Mouse (Mus musculus) lung, embryonic 14.5 days (tissue): Measurements from ENCODE around the gene Pigt. TPM values are rescaled to one million over a fixed set of nuclear protein-coding genes. Genes with fewer than 3 reads are reported as not detected.

Source experiments
- ATAC-seq: fragments of 200-750 bp; cut with Nextera tagmentation; 2 replicates; pipeline ENCODE4 v1.8.0; 2017; ENCODE audit warnings: mild to moderate bottlenecking, moderate TSS enrichment, moderate library complexity; ENCODE audit not compliant: insufficient read depth
- DNase-seq: peaks from one replicate; pipeline ENCODE4 v3.0.0-alpha.2; 2015
- H3K27ac ChIP-seq: fragments of 300-500 bp; sonication (generic); 2 replicates; pipeline ENCODE4 v1.5.1; 2014; ENCODE audit warnings: low read depth, mild to moderate bottlenecking, moderate library complexity
- H3K27me3 ChIP-seq: fragments of 300-500 bp; sonication (generic); 2 replicates; pipeline ENCODE4 v1.6.1; 2014; ENCODE audit warnings: low read length, control low read depth; ENCODE audit not compliant: insufficient read depth
- H3K36me3 ChIP-seq: fragments of 300-500 bp; sonication (generic); 2 replicates; pipeline ENCODE4 v1.6.1; 2014; ENCODE audit warnings: control low read depth; ENCODE audit not compliant: insufficient read depth
- H3K4me1 ChIP-seq: fragments of 300-500 bp; sonication (generic); 2 replicates; pipeline ENCODE4 v1.6.1; 2014; ENCODE audit warnings: antibody characterized with exemption, control low read depth; ENCODE audit not compliant: insufficient read depth
- H3K4me2 ChIP-seq: fragments of 300-500 bp; sonication (generic); 2 replicates; pipeline ENCODE4 v1.6.1; 2014; ENCODE audit warnings: mild to moderate bottlenecking
- H3K4me3 ChIP-seq: fragments of 300-500 bp; sonication (generic); 2 replicates; pipeline ENCODE4 v1.5.1; 2014; ENCODE audit warnings: low read depth, low read length
- H3K9ac ChIP-seq: fragments of 300-500 bp; sonication (generic); 2 replicates; pipeline ENCODE4 v1.6.1; 2014
- H3K9me3 ChIP-seq: fragments of 300-500 bp; sonication (generic); 2 replicates; pipeline ENCODE4 v1.6.1; 2016; ENCODE audit warnings: low read depth, low read length, control low read depth
- CTCF ChIP-seq: IDR thresholded peaks from 2 replicates; pipeline ENCODE4 v1.5.1; 2016; ENCODE audit warnings: antibody characterized with exemption, low read depth
- WGBS: fragments of 180-500 bp; shearing (Covaris S2); extraction: QIAGEN DNeasy Blood & Tissue Kit; methylation state at CpG from one replicate; pipeline ENCODE4 v1.1.7; 2014; 5-methylcytosine and 5-hydroxymethylcytosine counted together
- polyA plus RNA-seq: library from polyadenylated mRNA; unstranded; fragments of >200 nt; fragmentation: Nextera tagmentation; extraction: Ambion mirVana; gene quantifications from 2 replicates; pipeline ENCODE4 v1.2.1, GENCODE M21; 2014

Pigt gene
- polyA plus RNA-seq, result 70.1 and 71.0 TPM in 2 replicates

DNA sequence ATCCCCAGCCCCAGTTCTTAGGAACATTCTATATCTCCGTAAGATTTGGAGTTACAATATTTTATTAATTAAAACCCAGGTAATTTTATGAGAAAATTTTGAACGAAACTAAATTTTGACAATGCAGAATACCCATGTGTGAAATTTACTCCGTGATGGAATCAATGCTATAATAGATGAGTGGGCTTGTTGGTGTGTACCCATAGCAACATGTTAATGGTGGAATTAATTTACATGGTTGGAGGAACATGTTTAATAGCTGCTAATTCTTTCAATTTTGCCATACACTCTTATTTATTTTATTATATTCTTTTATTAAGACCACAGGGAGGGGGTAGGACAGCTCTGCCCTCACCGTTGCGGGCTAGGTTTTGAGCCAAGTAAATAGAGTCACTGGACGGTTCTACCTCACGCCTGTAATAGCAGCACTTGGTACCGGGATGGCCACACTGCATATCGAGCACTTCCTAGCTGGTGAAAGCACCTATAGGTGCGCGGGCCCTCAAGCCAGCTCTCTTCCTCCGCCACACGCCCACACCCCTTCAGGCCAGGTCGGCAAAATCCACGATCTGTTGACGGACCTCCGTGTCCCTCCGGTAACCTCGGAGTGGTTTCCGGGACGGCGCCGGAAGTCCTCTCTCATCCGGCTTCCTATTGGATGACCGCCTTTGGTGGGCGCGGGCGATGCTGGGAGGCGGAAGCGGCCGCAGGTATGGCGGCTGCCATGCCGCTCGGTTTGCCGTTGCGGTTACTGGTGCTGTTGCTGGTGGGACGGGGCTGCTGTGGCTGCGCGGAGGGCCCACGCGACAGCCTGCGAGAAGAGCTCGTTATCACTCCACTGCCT, at the start of gene Pigt:
Pigt (plus strand) TSS at position 674 of the 844 bp plus-strand sequence.
- H3K4me3 ChIP-seq, result peak within 1 kb of the TSS; percentile 90
- peak within 1 kb of the TSS; percentile 98 for H3K4me2 ChIP-seq
- H3K36me3 ChIP-seq, result peaks cover 20% of the 10 kb centered on the region
- H3K27ac ChIP-seq, result no peak within 1 kb of the TSS
- H3K9me3 ChIP-seq, result no peaks in the 10 kb centered on the region
- 4% methylated on average over 43 of the region's 43 CpGs for WGBS
- ATAC-seq, result peak; percentile 95
- H3K4me1 ChIP-seq, result peaks cover 9% of the 10 kb centered on the region
- no peaks in the 10 kb centered on the region for H3K27me3 ChIP-seq
- DNase-seq, result peak; percentile 92
- peak within 1 kb of the TSS; percentile 64 for H3K9ac ChIP-seq
- no peak for TF ChIP-seq CTCF

DNA sequence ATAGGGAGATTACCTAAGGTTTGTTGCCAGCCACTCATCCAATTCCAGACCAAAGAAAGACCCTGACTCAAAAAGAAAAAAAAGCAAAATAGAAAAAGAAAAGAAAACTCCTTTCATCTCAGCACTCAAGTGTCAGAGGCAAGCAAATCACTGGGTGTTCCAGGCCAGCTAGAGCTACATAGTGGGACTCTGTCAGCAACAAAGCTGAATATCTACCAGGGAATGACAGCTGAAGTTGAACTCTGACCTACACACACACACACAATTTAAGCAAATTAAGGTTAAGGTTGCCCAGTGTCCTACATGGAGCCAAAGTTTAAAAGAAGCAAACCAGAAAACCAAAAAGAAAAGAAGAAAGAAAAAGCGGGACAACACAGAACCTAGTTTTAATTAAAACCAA, 49.2 kb upstream of the Pigt start:
- H3K36me3 ChIP-seq, result no peaks in the 10 kb centered on the region
- ATAC-seq (no peak), DNase-seq (no peak)
- H3K9ac ChIP-seq, result no peak overlapping the region
- 71% methylated on average over 1 of the region's 1 CpGs for WGBS
- H3K4me2 ChIP-seq, result no peak overlapping the region
- no peaks in the 10 kb centered on the region for H3K9me3 ChIP-seq
- TF ChIP-seq CTCF, result no peak
- H3K27ac ChIP-seq, result no peak overlapping the region
- H3K27me3 ChIP-seq, result no peaks in the 10 kb centered on the region
- H3K4me3 ChIP-seq, result no peak overlapping the region
- peaks cover 21% of the 10 kb centered on the region for H3K4me1 ChIP-seq

DNA sequence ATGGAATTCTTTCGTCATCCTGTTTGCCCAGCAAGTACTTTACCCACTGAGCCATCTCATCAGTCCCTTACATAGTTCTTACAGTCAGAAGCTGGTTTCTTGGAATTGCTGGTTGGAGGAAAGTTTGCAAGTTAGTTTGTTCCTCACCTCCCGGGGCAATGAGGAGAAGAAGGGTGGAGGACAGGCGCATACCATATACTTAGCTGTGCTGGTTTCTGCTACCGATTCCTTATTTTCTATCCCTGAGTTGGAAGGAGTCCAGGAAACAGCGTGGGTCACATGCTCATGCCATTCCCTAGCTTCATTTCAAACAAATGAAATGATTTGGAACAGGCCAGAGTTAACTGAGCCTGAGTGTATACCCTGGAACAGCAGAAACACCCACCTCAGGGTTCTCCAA, 48.4 kb upstream of the Pigt start:
- no peak overlapping the region for H3K9ac ChIP-seq
- WGBS, result 56% methylated on average over 5 of the region's 5 CpGs
- no peak overlapping the region for H3K27ac ChIP-seq
- peaks cover 22% of the 10 kb centered on the region for H3K4me1 ChIP-seq
- H3K4me3 ChIP-seq, result no peak overlapping the region
- ATAC-seq, result no peak
- H3K36me3 ChIP-seq, result no peaks in the 10 kb centered on the region
- no peak for TF ChIP-seq CTCF
- no peaks in the 10 kb centered on the region for H3K9me3 ChIP-seq
- H3K27me3 ChIP-seq, result no peaks in the 10 kb centered on the region
- DNase-seq, result no peak
- H3K4me2 ChIP-seq, result no peak overlapping the region

DNA sequence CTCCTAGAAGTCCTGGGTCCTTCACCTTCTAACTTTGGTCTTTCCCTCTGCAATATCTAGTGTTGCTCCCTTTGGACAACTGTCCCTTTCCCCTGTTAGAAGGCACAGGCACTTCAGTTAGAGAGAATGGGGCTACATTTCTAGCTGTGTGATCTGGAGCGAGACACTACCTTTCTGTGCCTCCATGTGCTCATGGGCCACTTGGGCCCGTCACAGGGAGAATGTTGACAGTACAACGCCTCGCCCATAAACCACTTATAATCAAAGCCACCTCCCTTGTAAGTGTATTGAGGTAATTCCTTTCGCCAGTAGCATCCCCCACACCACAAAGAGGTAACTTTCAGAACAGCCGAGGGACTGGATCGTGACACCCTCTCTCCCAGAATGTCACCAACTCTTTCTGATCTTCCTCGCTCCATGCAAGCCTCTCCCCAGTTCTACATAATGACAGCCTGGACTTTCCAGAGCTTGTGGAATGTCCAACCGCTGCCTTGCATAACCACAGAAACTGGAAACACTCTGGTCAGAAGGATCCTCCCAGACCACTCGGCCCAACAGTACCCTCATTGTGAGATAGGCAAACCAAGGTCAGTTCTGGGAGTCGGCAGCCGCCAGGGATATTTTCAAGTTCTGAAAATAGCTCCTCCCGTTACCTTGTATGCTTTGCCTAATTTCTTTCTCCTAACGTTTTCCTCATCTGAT, 47.8 kb upstream of the Pigt start:
- Histone ChIP-seq H3K9me3 (no peaks in the 10 kb centered on the region), H3K27ac (no peak overlapping the region), H3K4me1 (peaks cover 22% of the 10 kb centered on the region), H3K4me2 (no peak overlapping the region), H3K27me3 (no peaks in the 10 kb centered on the region), H3K36me3 (no peaks in the 10 kb centered on the region), H3K9ac (no peak overlapping the region), H3K4me3 (no peak overlapping the region)
- DNase-seq (no peak), ATAC-seq (no peak)
- TF ChIP-seq CTCF, result no peak
- 72% methylated on average over 14 of the region's 14 CpGs for WGBS

DNA sequence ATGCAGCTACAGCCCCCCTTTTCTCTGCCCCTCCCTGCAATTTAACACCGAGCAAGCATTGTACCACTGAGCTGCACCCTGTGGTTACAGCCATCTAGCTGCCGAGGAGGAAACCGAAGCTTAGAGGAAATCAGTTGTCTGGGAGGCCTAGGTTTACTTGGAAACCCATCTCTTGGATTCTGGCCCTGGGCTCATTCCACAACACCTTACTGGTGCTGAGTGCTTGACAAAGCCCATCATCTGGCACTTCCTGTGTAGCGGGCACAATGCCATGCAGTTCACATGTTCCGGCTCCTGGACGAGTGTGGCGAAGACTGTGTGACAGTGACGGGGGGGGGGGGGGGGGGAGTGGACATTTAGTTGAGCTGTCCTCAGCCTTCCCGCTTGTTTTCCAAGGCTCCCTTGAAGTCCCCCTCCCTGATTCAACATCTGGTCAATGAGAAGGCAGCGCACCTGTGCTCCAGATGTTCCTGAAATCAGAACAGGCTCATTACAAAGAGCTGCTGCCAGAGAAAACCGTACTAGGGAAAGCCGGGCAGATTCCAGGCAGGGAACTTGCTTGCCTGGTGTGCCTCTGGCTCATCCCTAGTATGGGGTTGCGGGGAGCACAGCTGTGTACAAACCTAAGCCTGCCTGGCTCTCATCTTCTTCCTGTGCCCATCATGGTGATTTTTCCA, 45.2 kb upstream of the Pigt start:
- no peak overlapping the region for H3K9ac ChIP-seq
- H3K9me3 ChIP-seq, result no peaks in the 10 kb centered on the region
- DNase-seq (peak; percentile 78), ATAC-seq (peak; percentile 55; the same call in 1 of the 2 replicates)
- 32% methylated on average over 13 of the region's 13 CpGs for WGBS
- peaks cover 34% of the 10 kb centered on the region for H3K4me1 ChIP-seq
- no peak overlapping the region for H3K4me2 ChIP-seq
- no peak overlapping the region for H3K4me3 ChIP-seq
- TF ChIP-seq CTCF, result 0 out of 2 replicates have a peak, but pooled peaks have one; percentile 9
- no peak overlapping the region for H3K27ac ChIP-seq
- H3K27me3 ChIP-seq, result no peaks in the 10 kb centered on the region
- no peaks in the 10 kb centered on the region for H3K36me3 ChIP-seq

DNA sequence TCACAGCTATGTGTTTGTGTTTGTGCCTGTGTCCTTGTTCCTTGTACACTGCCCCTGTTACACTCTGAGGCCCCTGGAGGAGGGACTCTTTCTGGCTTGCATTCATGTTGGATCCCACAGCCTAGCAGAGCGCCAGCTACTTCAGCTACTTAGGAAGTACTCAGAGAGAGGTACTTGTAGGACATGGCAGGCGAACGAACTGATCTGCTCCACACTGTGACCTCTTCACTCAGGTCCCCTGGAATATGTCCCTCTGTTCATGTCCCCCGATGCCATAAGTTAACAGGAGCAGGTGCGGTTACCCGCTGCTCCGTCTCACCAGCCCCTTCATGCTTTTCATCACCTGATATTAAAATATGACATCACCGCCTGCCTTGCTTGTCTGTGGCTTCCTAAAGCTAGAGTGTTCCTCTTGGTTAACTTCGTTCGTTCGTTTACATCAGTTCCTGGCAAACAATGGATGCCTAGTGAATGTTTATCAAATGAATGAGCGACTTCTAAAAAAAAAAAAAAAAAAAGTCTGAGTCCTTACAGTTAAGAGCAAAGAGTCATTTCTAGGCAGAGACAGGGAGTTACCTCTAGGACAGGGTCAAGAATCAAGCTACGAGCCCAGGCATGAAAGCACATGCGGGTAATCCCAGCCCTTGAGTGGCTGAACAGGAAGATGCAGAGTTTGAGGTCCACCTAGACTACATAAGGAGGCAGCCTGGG, 44.1 kb upstream of the Pigt start:
- Histone ChIP-seq H3K4me2 (no peak overlapping the region), H3K27me3 (no peaks in the 10 kb centered on the region), H3K9ac (no peak overlapping the region), H3K27ac (peak overlapping the region; percentile 50; the same call in 1 of the 2 replicates), H3K9me3 (no peaks in the 10 kb centered on the region), H3K36me3 (no peaks in the 10 kb centered on the region), H3K4me1 (peaks cover 34% of the 10 kb centered on the region), H3K4me3 (no peak overlapping the region)
- WGBS, result 45% methylated on average over 14 of the region's 14 CpGs
- no peak for ATAC-seq
- no peak for DNase-seq
- TF ChIP-seq CTCF, result no peak
